Mouse (Mus musculus) brain, adult 2 months (tissue): ENCODE results near the gene Tgif1.

Experiments
- DNase-seq: peaks from one replicate; pipeline ENCODE4 v3.0.0; 2011; ENCODE audit warnings: low read depth, low spot score

The Tgif1 gene

GRCm38 (mm10) chr17:70807885-70808284 is 45.5 kb downstream of the Tgif1 start:
- no peak for DNase-seq

GRCm38 (mm10) chr17:70806600-70806999 is 46.7 kb downstream of the Tgif1 start:
- no peak for DNase-seq

GRCm38 (mm10) chr17:70805866-70806265 is 47.5 kb downstream of the Tgif1 start:
- DNase-seq: no peak

- peak; percentile 61 for DNase-seq
Measured at GRCm38 (mm10) chr17:70802022-70802421, 51.3 kb downstream of the Tgif1 start.

GRCm38 (mm10) chr17:70799266-70799665 is 54.1 kb downstream of the Tgif1 start:
- DNase-seq: peak; percentile 71

GRCm38 (mm10) chr17:70797773-70798045 is 55.6 kb downstream of the Tgif1 start:
- no peak for DNase-seq

GRCm38 (mm10) chr17:70796940-70797772 is 56.2 kb downstream of the Tgif1 start:
- no peak for DNase-seq

- DNase-seq: no peak
Measured at GRCm38 (mm10) chr17:70795196-70795595, 58.1 kb downstream of the Tgif1 start.

GRCm38 (mm10) chr17:70794722-70795121 is 58.6 kb downstream of the Tgif1 start:
- DNase-seq: no peak

- DNase-seq: peak; percentile 74
Measured at GRCm38 (mm10) chr17:70794291-70794690, 59.1 kb downstream of the Tgif1 start.
